Mouse (Mus musculus) midbrain, embryonic 16.5 days (tissue): ENCODE measurements around the gene Limch1. TPM values are rescaled to one million over a fixed set of nuclear protein-coding genes. Genes with fewer than 3 reads are reported as not detected.

Source experiments
- microRNA-seq: library from miRNA; unstranded; fragments of <30 nt; microRNA quantifications from one replicate; pipeline ENCODE4, GENCODE M21; 2017
- polyA plus RNA-seq: library from polyadenylated mRNA; unstranded; fragments of >200 nt; fragmentation: Nextera tagmentation; extraction: Ambion mirVana; gene quantifications from 2 replicates; pipeline ENCODE4 v1.2.1, GENCODE M21; 2015

Limch1 gene
- polyA plus RNA-seq, 1 experiment from 2014 or later, result 48.8 TPM

Small RNA genes lying within 50 kb of the gene (microRNA-seq; reads per million reads assigned to microRNA genes)
- gene Gm23841, result not detected

Other genes starting within 250 kb of the Limch1 start
- gene Apbb2, start 127.0 kb upstream of the Limch1 start, polyA plus RNA-seq, result 107 and 108 TPM in 2 replicates
- 2,002 and 2,007 TPM in 2 replicates for gene Uchl1, start 69.7 kb upstream of the Limch1 start, polyA plus RNA-seq